Mouse (Mus musculus) common myeloid progenitor, adult 5-6 weeks (primary cell): ENCODE results near the gene Samd5. TPM values are rescaled to one million over a fixed set of nuclear protein-coding genes. Genes with fewer than 3 reads are reported as not detected.

Experiments used
- ATAC-seq: replicated peaks from 2 replicates; pipeline ENCODE4 v1.8.0; 2016; ENCODE audit warnings: low read depth, mild to moderate bottlenecking, moderate TSS enrichment, inconsistent platforms; ENCODE audit not compliant: poor library complexity, severe bottlenecking
- total RNA-seq: library from RNA; stranded (forward); fragments of 200-1000, 187-1606 nt; gene quantifications from 2 replicates; pipeline ENCODE4 v1.2.3, GENCODE M21; 2017

Samd5 gene
- total RNA-seq, 1 experiment from 2014 or later, result 0.09 TPM

DNA sequence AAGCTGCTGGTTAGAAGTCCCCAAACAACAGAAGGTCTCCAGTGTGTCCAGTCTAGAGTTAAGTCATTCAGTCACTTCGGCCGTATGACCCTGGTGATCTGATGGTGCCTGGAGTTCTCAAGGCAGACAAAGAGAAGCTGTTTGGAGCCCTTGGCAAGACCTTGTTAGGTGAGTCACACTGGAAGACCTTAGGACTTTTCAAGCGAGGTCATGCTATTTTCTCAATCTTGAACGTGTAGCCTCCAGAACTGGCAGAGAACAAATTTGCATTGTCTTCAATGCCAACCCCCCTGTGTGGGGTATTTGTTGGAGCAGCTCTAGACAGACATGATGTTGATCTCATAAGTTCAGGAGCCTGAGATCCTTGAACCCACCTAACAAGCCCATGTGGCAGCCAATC is 6.2 kb downstream of the Samd5 start:
- ATAC-seq, result no peak

DNA sequence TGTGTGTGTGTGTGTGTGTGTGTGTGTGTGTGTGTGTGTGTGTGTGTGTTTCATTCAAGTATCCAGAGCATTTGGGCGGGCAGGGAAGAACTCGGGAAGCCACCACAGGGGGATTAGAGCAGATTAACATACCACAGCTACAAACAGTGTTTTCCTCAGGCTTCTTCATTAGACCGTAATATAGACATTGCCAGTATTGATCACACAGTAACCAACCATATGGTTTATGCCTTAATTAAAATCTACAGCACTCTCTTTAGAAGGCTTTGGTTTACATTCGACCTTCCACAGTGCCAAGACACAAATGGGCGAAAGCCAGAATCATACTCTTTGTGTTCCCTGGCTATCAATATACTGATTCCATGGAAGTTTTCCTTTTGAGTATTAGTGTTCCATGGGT is 22.1 kb downstream of the Samd5 start:
- no peak for ATAC-seq

DNA sequence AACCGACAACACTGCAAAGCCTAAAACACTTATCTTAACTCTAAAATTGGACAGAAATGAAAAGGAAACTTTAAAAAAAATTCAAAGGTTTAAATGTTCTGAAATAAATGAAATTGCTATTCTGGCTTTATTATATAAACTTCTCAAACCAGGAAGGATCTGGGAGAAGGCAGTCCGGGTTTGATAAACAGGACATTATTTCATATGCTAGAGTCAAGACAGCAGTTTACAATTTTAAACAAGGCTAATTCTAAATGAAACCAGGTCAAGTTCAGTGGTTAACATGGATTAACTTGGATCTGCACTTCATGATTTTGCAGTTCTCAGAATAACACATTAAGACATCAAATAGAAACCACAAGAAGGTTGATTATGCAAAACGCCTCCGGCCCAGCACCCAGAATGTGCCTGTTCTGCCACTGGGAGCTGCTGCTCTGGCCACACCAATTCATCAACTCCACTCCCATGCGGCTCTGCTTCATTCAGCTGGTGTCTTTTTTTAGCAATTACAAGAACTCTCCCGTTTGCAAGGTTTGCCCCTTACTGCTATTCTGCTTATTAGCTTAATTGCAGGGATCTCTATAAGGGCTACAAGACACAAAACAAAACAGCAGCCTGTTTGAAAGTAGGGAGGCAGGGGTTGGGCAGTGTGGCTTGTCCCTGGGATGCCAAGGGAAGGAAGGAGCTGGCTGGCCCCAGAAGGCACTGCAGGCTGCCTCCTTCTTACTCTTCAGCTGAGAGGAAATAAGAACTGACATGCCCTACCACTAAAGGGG is 24.8 kb downstream of the Samd5 start:
- peak; percentile 83 for ATAC-seq

- ATAC-seq, result no peak
Measured at GRCm38 (mm10) chr10:9648464-9648863, 26.5 kb downstream of the Samd5 start.

DNA sequence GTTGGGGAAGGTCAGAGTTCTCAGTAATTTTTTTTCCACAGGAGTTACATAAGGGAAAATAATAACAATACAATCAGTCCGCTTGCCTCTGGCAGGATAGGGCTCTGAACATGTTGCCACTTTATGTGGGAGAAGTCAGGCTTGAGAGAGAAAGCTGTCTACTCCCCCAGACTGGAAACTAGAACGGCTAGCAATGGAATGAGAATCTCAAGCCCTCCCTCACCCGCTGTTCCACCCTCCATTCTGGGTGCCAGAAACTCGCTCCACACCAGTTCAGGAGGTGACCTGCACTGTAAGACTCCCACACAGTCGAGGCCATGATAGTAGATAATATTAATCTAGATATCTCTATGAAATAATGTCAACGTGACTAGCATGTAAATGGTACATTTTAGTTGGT is 27.3 kb downstream of the Samd5 start:
- ATAC-seq, result no peak

GRCm38 (mm10) chr10:9646391-9646790 is 28.6 kb downstream of the Samd5 start:
- no peak for ATAC-seq

GRCm38 (mm10) chr10:9643531-9643930 is 31.5 kb downstream of the Samd5 start:
- no peak for ATAC-seq

GRCm38 (mm10) chr10:9642077-9642476 is 32.9 kb downstream of the Samd5 start:
- no peak for ATAC-seq

DNA sequence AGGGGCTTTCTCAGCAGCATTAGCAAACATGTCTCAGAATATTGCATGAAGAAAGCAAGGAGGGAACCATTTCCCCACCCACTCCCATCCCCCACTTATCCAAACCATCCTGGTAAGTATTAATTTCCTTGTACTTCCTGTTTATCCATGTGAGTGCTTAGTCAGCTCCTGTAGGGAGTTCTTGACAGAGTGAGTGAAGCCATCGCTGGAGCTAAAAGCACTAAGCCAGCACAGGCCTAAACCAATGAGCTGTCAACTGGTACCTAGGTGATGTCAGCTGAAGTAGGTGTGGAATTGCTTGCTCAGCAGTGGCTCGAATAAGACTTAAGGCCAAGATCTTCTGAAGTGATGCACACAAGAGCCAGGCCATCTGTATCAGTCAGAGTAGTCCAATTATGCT is 34.3 kb downstream of the Samd5 start:
- no peak for ATAC-seq

DNA sequence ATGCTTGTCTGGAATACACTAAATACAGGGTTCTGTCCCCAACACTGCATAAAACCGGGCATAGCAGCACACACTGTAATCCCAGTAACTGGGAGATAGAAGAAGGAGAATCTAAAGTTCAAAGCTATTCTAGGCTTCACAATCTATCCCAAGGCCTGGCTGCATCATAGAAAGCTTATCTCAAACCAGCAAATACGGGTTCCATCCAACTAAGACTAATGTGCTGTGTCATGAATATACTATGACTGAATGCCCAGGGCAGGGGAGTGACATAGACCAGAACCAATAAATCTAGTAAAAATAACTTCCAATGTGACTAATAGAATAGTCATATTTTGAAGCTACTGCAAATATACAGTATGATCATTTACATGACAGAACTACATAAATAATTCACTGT is 35.0 kb downstream of the Samd5 start:
- no peak for ATAC-seq

DNA sequence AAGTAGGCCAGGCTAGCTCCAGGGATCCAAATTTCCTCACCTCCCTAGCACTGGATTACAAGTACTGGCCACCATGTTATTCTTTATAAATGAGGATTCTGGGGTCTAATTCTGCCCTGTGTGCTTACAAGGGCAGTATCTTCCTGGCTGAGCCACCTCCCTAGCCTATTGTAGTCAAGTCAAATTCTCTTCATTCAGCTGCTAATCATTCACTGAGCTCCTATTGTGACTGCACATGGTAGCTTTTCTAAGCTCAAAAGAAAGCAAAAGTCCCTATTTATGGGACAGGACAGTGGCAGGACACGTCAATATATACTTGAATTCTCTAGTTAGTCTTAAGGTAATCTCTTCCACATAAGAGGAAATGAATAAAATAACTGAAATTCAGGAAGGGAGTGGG is 49.7 kb downstream of the Samd5 start:
- ATAC-seq, result no peak

- ATAC-seq, result no peak
Measured at GRCm38 (mm10) chr10:9621926-9622688, 52.9 kb downstream of the Samd5 start.

DNA sequence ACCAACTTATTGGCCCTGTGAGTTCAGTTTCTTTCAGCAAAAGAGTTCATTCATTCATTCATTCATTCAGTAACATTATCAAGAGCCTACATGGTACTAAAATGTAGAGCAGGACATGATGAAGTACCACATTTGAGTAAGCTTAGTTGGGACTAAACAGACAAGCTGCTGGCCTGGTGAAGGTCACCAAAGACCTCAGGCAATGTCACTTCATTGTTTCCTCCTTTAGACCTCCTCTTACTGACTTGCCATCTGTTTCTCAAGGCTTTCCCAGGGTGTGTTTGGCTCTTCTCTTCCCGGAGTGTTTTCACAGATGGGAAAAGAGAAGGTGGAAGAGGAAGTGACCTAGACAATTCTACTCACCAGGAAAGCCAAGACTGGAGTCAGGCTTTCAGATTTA is 54.0 kb downstream of the Samd5 start:
- no peak for ATAC-seq

DNA sequence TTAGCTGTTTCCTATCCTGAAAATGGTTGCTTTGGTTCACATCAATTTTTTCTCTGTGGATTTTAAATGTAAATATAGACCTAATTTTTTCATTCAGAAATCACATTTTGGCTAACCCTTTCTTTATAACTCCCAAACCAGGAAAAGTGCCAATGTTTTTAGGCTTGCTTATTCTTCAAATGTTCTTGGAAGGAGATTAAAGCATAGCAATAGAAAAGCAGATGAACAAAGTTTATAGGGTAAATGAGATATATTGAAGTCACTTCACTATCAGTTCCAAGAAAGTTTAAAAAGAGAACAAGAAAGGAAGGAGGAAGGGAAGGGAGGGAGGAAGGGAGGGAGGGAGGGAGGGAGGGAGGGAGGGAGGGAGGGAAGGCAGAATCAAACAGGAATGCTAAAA is 60.0 kb downstream of the Samd5 start:
- no peak for ATAC-seq

DNA sequence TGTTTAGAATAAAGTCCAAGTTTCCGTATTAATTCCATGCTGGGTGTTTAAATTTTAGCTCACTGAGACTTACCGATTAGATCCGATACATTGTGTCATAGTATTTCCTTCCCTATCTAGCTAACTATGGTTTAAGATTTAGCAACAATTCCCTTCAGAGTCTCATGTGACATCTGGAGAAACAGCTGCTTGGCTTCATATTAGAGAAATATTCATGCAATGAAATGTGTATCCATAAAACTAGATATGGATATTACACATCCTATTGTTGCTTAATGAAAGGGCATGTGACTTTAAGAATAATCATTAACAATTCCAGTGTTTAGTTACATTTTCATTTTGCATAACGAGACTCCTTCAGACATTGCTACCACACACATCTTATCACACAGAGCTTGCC is 66.2 kb downstream of the Samd5 start:
- no peak for ATAC-seq

GRCm38 (mm10) chr10:9607155-9607554 is 67.9 kb downstream of the Samd5 start:
- ATAC-seq, result no peak

GRCm38 (mm10) chr10:9605635-9606034 is 69.4 kb downstream of the Samd5 start:
- no peak for ATAC-seq

- no peak for ATAC-seq
Measured at GRCm38 (mm10) chr10:9603290-9603689, 71.7 kb downstream of the Samd5 start.

DNA sequence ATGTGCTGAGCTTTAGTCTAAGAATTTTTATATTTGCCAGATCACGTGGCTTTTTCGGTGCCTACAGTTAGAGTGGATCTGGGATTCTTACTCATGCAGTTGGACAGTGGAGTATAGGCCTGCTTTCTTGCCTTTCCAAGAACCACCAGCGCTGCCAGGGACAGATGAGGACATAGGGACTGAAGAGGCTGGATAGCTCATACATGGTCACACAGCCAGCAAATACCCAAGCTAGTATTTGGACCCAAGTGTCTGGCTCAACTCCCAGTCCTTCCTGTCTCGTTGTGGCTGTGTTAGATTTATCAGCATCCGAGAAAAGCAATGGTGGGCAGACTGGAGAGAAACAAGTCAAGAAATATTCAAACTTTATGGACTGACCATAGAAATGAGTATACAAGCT is 72.2 kb downstream of the Samd5 start:
- no peak for ATAC-seq

DNA sequence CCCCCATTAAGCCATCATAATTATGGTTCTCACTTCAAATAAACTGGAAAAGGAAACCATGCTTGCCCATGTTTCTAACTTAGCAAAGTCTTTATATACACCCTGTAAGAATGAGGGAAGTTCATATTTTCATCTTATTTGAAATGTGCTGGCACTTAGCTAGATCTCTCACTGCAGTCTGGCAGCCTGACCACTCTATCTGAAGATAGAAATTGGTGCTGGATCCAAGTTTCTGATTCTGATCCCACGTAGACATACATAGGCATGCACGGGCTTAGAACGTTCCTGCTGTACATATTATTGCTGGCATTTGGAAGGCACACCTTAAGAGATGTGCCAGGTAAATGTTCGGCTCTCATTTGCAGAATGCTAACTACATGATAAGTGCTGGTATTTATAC is 72.6 kb downstream of the Samd5 start:
- no peak for ATAC-seq

GRCm38 (mm10) chr10:9596228-9596627 is 78.8 kb downstream of the Samd5 start:
- ATAC-seq, result no peak

DNA sequence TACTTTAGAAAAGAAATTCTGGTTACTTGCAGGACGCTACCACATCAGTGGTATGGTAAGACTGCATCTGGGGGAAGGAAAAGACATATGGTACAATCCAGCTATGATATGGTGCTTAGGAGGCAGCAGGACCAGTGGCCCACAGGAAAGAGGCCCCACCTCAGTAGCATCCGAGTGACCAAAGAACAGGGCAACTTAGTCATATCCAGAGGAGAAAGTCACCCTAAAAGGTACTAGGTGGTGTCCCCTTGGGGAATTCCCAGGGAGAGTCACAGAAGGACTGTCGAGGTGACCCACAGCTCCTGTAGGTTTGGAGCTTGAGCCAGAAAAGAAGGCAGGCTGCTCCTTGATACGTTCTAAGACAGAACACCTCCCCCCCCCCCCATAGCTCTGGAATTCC is 80.3 kb downstream of the Samd5 start:
- ATAC-seq, result no peak
